Mouse (Mus musculus): ENCODE results near the gene Cdkal1. TPM values are rescaled to one million over a fixed set of nuclear protein-coding genes. Genes with fewer than 3 reads are reported as not detected.

Cdkal1 gene
- polyA plus RNA-seq, 1 experiment from 2014 or later = 33.9 TPM

DNA sequence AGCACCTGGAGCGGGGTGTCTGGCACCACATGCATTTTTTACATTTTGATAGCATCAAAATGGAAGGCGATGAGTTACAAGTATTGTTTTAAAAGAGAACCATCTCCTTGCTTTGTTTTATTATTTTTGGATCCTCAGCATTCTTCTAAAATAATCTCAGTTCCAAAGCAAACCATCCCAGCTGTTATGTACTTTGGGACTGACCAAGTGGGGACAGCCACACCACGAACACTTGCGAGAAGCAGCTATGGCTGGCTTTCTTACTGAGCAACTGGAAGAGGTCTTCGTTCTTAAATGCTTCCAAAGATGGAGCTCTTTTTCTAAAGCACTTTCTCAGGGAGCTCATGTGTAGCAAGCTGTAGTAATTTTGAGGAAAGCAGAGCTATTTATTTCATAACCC lies 668.7 kb downstream of the Cdkal1 start:
- Histone ChIP-seq H3K9me3 (no peaks in the 10 kb centered on the region), H3K4me1 (no peaks in the 10 kb centered on the region), H3K27me3 (no peaks in the 10 kb centered on the region), H3K36me3 (replicated peaks) (no peaks in the 10 kb centered on the region), H3K27ac (no peak overlapping the region), H3K4me2 (no peak overlapping the region), H3K4me3 (replicated peaks) (no peak overlapping the region), H3K9ac (no peak overlapping the region)
- no peak for ATAC-seq (ENCODE audit: low FRiP score)
- WGBS = 93% methylated on average over 5 of the region's 5 CpGs

DNA sequence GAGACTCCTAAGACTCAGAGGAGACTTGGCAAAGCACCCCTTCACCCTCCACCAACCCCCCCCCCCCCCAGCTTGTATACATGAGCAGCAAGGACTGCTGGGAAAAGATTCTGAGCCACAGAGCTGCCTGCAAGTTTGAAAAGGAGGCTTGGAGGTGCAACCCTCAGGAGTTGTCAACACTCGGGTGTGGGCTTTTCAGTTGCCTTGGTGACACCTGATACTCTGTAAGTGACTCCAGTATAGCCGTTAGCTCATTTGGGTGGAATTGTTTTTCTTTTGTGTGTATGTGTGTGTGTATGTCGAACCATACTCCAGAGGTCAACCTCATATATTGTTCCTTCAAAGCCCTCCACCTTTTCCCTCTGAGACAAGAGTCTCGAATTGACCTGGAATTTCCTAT lies 669.9 kb downstream of the Cdkal1 start:
- Histone ChIP-seq H3K9ac (no peak overlapping the region), H3K4me1 (no peaks in the 10 kb centered on the region), H3K36me3 (replicated peaks) (no peaks in the 10 kb centered on the region), H3K27me3 (no peaks in the 10 kb centered on the region), H3K9me3 (no peaks in the 10 kb centered on the region), H3K27ac (no peak overlapping the region), H3K4me3 (replicated peaks) (no peak overlapping the region), H3K4me2 (no peak overlapping the region)
- no peak for ATAC-seq (ENCODE audit: low FRiP score)
- WGBS = 58% methylated on average over 4 of the region's 4 CpGs

DNA sequence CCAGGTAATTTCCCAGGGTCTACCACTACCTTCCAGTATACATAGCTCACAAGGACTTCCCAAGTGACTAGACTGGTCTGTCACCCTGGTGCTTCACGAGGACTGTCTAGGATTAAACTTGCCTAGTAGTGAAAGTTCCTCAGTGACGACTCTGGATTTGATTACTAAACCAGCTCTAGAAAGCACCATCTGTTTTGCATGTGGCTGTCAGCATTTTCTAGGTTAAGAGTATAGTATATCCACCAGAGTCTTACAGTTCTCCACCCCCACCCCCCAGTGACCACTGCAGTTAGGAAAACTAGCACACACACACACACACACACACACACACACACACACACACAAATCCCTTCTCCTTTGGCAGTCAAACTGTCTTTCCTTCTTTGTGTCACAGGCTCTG lies 670.9 kb downstream of the Cdkal1 start:
- H3K9ac ChIP-seq = no peak overlapping the region
- H3K4me2 ChIP-seq = no peak overlapping the region
- no peaks in the 10 kb centered on the region for H3K36me3 ChIP-seq (replicated peaks)
- H3K27me3 ChIP-seq = no peaks in the 10 kb centered on the region
- no peak overlapping the region for H3K27ac ChIP-seq
- WGBS = 79% methylated on average over 2 of the region's 2 CpGs
- H3K9me3 ChIP-seq = no peaks in the 10 kb centered on the region
- ATAC-seq (ENCODE audit: low FRiP score) = no peak
- no peak overlapping the region for H3K4me3 ChIP-seq (replicated peaks)
- H3K4me1 ChIP-seq = no peaks in the 10 kb centered on the region

DNA sequence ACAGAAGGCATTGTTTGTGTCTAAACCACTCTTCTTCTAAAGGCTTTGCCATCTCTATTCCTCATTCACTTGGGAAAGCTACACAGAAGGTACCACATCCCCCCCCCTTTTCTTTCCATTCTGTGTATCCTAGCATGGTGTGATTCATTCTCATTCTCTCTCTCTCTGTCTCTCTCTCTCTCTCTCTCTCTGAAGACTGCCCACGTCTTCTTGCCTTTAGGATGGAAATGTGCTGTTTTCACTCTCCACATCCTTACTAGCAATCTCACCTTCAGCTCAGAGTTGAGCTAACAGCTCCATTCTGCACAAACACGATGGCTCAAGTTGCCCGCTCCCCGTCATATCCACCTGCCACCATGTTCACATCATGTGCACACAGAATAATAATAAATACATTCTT lies 675.6 kb downstream of the Cdkal1 start:
- H3K27ac ChIP-seq = no peak overlapping the region
- peaks cover 7% of the 10 kb centered on the region; the same call in 1 of the 2 replicates for H3K4me1 ChIP-seq
- no peak overlapping the region for H3K4me2 ChIP-seq
- no peak for ATAC-seq (ENCODE audit: low FRiP score)
- 91% methylated on average over 4 of the region's 4 CpGs for WGBS
- no peaks in the 10 kb centered on the region for H3K27me3 ChIP-seq
- no peaks in the 10 kb centered on the region for H3K9me3 ChIP-seq
- H3K4me3 ChIP-seq (replicated peaks) = no peak overlapping the region
- no peaks in the 10 kb centered on the region for H3K36me3 ChIP-seq (replicated peaks)
- H3K9ac ChIP-seq = no peak overlapping the region

DNA sequence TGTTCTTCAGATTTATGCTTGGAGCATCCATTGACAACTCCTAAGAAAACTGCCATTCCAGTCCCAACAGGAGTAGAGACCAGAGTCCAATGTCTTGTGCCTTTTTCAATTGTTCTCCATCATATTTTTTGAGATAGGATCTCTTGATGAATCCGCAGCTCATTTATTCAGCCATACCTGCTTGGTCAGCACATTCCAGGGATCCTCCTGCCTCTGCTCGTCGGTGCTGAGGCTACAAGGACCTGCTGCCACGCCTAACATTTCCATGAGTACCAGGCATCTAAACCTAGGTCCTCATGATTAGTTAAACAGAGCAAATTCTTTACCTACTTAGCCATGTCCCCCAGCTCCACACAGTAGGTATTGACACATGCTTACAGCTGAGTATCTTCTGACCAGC lies 676.2 kb downstream of the Cdkal1 start:
- WGBS = 95% methylated on average over 4 of the region's 4 CpGs
- no peak overlapping the region for H3K4me3 ChIP-seq (replicated peaks)
- no peak overlapping the region for H3K9ac ChIP-seq
- no peak overlapping the region for H3K4me2 ChIP-seq
- no peaks in the 10 kb centered on the region for H3K9me3 ChIP-seq
- no peaks in the 10 kb centered on the region for H3K36me3 ChIP-seq (replicated peaks)
- no peaks in the 10 kb centered on the region for H3K27me3 ChIP-seq
- no peak for ATAC-seq (ENCODE audit: low FRiP score)
- peaks cover 7% of the 10 kb centered on the region; the same call in 1 of the 2 replicates for H3K4me1 ChIP-seq
- H3K27ac ChIP-seq = no peak overlapping the region

DNA sequence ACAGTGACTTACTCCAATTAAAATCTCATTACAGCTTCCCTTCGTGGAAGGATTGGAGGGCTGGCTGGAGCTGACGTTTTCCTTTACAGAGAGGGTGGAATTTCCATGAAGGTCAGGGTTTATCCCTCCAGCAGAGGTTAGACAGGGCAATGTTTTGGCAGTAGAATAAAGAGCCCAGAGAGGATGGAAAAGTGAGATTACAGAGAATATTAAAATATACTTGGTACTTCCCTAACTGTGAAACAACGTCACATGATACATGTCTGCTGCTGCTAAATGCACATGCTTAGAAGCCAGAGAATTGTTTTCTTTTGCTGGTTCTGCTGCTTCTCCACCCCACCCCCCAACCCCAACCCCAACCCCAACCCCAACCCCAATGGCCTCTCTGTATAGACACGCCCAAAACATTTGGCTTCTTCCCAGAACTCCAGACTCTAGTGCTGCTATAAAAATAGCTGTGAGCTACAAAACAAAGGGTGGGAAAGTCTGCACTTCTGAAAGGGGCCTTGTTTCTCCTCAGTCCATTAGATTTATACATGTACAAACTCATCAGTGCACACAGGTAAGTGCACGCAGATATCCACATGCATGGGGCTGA lies 677.5 kb downstream of the Cdkal1 start:
- Histone ChIP-seq H3K27ac (no peak overlapping the region), H3K4me1 (peaks cover 7% of the 10 kb centered on the region; the same call in 1 of the 2 replicates), H3K4me3 (replicated peaks) (no peak overlapping the region), H3K9me3 (no peaks in the 10 kb centered on the region), H3K36me3 (replicated peaks) (no peaks in the 10 kb centered on the region), H3K27me3 (no peaks in the 10 kb centered on the region), H3K4me2 (no peak overlapping the region), H3K9ac (no peak overlapping the region)
- ATAC-seq (ENCODE audit: low FRiP score) = no peak
- 67% methylated on average over 5 of the region's 5 CpGs for WGBS

DNA sequence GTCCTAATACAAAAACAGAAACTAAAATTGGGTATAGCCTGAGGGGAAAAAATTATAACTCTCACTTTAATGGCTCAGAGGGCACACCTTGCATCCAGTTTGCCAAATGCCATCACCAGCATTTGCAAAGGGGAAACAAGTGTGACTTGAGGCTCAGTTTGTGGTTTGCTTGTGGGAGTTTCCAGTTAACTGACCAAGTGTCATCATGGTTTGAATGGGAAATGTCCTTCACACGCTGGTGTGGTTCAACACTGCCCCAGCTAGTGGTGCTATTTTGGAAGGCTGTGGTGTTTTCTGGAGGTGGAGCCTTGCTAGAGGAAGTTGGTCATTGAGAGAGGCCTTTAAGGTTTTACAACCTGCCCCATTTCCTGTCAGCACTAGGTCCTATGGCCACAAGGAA lies 686.1 kb downstream of the Cdkal1 start:
- Histone ChIP-seq H3K9me3 (no peaks in the 10 kb centered on the region), H3K27me3 (no peaks in the 10 kb centered on the region), H3K4me2 (no peak overlapping the region), H3K36me3 (replicated peaks) (no peaks in the 10 kb centered on the region), H3K4me1 (peaks cover 11% of the 10 kb centered on the region), H3K4me3 (replicated peaks) (no peak overlapping the region), H3K9ac (no peak overlapping the region), H3K27ac (no peak overlapping the region)
- ATAC-seq (ENCODE audit: low FRiP score) = no peak
- 68% methylated on average over 1 of the region's 1 CpGs for WGBS

DNA sequence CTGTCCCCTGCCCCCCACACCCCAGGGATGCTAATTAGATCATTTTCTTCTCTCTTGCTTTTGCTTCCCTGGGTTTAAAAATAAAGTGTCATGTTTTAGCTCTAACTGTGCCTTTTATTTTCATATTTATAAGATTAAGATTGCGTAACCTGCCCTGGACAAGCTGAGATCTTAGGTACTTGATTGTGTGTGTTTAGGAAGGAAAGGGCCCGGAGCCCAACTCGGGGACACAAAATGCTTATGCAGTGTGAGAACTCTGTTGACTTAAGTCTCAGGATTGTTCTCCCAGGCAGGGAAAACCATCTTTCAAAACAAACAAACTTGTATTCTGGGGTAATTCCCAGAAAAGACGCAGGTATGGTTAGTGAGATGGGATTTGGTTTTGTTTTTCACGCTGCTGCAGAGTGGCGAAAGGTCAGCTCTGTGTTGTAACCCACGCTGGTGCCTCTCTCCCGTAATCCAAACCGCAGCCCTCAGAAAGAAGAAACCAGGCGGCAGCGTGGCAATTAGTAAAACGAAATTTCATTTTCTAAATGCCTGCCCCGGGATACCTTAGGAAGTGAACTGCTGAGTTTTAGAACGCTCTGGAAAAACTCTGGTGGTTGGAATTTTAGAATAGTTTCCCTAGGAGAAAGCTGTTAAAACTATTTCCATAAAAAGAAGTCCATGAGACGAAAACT lies 690.5 kb downstream of the Cdkal1 start:
- no peak overlapping the region for H3K4me2 ChIP-seq
- H3K9me3 ChIP-seq = no peaks in the 10 kb centered on the region
- ATAC-seq (ENCODE audit: low FRiP score) = no peak
- H3K4me3 ChIP-seq (replicated peaks) = no peak overlapping the region
- no peak overlapping the region for H3K27ac ChIP-seq
- WGBS = 42% methylated on average over 15 of the region's 15 CpGs
- no peaks in the 10 kb centered on the region for H3K36me3 ChIP-seq (replicated peaks)
- H3K9ac ChIP-seq = no peak overlapping the region
- H3K27me3 ChIP-seq = no peaks in the 10 kb centered on the region
- H3K4me1 ChIP-seq = peaks cover 13% of the 10 kb centered on the region

DNA sequence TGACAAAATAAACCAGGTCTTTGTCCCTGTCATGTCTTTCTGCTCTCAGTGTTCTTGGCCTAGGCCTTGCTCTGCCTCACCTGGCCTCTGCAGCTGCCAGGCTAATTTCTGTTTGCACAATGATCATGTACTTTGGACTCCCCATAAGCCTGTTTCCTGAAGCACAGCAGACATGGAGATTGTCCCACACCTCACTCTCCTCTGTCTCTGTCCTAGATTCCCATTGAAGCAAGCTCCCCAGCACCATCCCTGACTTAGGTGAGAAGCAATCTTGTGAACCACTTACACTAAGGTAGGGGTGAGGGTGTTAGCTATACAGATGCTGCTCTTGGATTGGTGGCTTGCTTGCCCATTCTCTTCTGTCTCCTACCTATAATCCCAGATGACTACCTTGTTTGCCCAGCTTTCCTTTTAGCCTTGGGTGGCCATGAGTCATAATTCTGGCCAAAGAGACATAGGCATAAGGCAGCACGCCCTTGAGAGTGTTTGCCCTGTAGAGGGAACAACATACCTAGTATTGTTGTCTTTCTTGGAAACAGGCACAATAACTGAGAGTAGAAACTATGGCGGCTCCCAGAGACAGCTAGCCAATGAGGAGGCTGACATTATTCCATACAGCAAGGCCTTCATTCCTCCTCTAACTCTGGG lies 692.5 kb downstream of the Cdkal1 start:
- no peaks in the 10 kb centered on the region for H3K9me3 ChIP-seq

DNA sequence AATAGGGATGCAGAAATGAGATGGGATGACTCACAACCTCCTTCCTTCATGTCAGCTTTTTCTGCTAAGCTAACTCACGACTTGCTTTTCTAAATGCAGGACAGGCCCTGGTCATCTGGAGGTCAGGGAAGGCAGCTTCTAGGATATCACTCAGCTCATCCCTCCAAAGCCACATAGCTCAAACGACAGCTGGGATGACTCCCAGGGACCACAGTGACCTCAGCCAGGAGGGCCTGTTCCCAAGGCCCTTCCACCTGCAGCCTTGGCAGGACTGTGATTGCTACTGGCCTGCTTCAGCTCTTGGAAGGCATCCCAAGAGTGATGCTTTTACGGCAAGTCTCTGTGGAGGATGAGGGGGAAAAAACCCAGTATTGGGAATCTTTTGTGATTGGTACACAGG lies 693.0 kb downstream of the Cdkal1 start:
- no peak overlapping the region for H3K4me2 ChIP-seq
- H3K9me3 ChIP-seq = no peaks in the 10 kb centered on the region
- H3K4me1 ChIP-seq = peaks cover 13% of the 10 kb centered on the region
- H3K9ac ChIP-seq = no peak overlapping the region
- WGBS = 76% methylated on average over 3 of the region's 3 CpGs
- H3K4me3 ChIP-seq (replicated peaks) = no peak overlapping the region
- no peak overlapping the region for H3K27ac ChIP-seq
- no peaks in the 10 kb centered on the region for H3K27me3 ChIP-seq
- no peaks in the 10 kb centered on the region for H3K36me3 ChIP-seq (replicated peaks)
- ATAC-seq (ENCODE audit: low FRiP score) = no peak

More for the DNA sequence above, 692.5 kb downstream of the Cdkal1 start:
- no peak overlapping the region for H3K27ac ChIP-seq
- H3K27me3 ChIP-seq = no peaks in the 10 kb centered on the region
- no peak overlapping the region for H3K4me3 ChIP-seq (replicated peaks)
- no peak for ATAC-seq (ENCODE audit: low FRiP score)
- H3K9ac ChIP-seq = no peak overlapping the region
- no peaks in the 10 kb centered on the region for H3K36me3 ChIP-seq (replicated peaks)
- 85% methylated on average over 2 of the region's 2 CpGs for WGBS
- H3K4me2 ChIP-seq = no peak overlapping the region
- peaks cover 13% of the 10 kb centered on the region for H3K4me1 ChIP-seq

DNA sequence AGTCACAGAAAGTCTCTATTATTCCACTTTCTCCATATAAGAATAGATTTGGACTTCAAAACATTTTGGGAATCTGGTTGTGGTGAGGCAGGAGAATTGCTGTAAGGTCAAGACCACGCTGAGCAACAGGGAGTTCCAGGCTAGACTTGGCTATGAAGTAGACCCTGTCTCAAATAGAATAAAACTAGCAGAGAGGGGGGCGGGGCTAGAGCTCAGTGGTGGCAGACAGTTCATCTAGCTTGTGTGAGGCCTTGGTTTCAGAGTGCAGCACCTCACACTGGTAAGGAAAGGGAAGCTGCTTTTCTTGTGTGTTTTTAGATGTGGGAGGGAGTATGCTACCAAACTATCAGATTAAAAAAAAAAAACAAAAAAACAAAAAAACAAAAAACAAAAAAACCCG lies 694.0 kb downstream of the Cdkal1 start:
- H3K27me3 ChIP-seq = no peaks in the 10 kb centered on the region

DNA sequence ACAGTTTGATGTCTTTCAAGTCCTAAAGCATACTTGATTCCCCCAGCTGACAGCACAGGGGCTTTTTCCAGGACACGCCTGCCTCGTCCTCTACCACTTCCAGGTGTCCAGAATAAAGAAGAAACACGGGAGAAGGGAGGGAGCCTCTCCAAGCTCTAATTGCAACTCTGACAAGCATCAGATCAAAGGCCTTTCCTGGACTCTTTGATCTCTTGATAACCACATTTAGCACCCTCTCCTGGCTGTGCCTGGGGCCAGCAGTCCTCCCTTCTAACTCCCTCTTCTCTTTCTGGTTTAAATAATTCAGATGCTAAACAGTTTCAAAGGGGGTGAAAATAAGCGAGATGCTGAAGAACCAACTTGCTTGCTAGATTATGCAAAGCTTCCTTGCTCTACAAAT lies 698.8 kb downstream of the Cdkal1 start:
- Histone ChIP-seq H3K36me3 (replicated peaks) (no peaks in the 10 kb centered on the region), H3K4me2 (no peak overlapping the region), H3K27ac (no peak overlapping the region), H3K9me3 (no peaks in the 10 kb centered on the region), H3K27me3 (no peaks in the 10 kb centered on the region), H3K4me3 (replicated peaks) (no peak overlapping the region), H3K9ac (no peak overlapping the region), H3K4me1 (peaks cover 9% of the 10 kb centered on the region; the same call in 1 of the 2 replicates)
- ATAC-seq (ENCODE audit: low FRiP score) = no peak
- WGBS = 16% methylated on average over 4 of the region's 4 CpGs

More for the DNA sequence above, 694.0 kb downstream of the Cdkal1 start:
- H3K4me2 ChIP-seq = no peak overlapping the region
- H3K4me1 ChIP-seq = peaks cover 22% of the 10 kb centered on the region
- H3K9ac ChIP-seq = no peak overlapping the region
- 78% methylated on average over 3 of the region's 3 CpGs for WGBS
- H3K36me3 ChIP-seq (replicated peaks) = no peaks in the 10 kb centered on the region
- no peak overlapping the region for H3K27ac ChIP-seq
- H3K4me3 ChIP-seq (replicated peaks) = no peak overlapping the region
- ATAC-seq (ENCODE audit: low FRiP score) = no peak
- no peaks in the 10 kb centered on the region for H3K9me3 ChIP-seq

DNA sequence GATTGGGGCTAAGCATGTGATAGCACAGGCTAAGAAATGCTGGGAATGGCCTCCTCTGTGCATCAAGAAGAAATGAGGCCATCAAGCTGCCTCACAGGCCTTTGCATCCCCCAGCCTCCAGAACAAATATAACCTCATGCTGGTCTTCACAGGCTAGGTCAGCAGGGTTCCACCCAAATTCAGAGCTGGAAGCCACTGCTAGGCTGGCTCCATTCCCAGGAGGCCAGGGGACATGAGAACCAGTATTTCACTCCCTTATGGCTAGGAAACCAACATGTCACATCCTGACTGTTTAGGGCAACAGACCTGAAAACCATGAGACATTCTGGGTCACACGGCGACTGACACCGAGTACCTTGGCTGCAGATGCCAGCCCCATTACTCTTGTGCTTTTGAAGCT lies 700.2 kb downstream of the Cdkal1 start:
- Histone ChIP-seq H3K27ac (no peak overlapping the region), H3K9ac (no peak overlapping the region), H3K27me3 (no peaks in the 10 kb centered on the region), H3K4me3 (replicated peaks) (no peak overlapping the region), H3K4me1 (peaks cover 9% of the 10 kb centered on the region; the same call in 1 of the 2 replicates), H3K36me3 (replicated peaks) (no peaks in the 10 kb centered on the region), H3K4me2 (no peak overlapping the region), H3K9me3 (no peaks in the 10 kb centered on the region)
- 90% methylated on average over 3 of the region's 3 CpGs for WGBS
- ATAC-seq (ENCODE audit: low FRiP score) = no peak
